Mouse (Mus musculus) leukemia stem cell, adult 10-12 weeks (primary cell): ENCODE data around the gene Meis1. TPM values are rescaled to one million over a fixed set of nuclear protein-coding genes. Genes with fewer than 3 reads are reported as not detected.

Experiments used
- polyA plus RNA-seq: library from polyadenylated mRNA; stranded (reverse); fragments of >175 nt; gene quantifications from 2 replicates; pipeline ENCODE4 v1.2.3, GENCODE M21; 2012; ENCODE audit warnings: low replicate concordance

The Meis1 gene
- polyA plus RNA-seq, result 1.4 and 1.9 TPM in 2 replicates

DNA sequence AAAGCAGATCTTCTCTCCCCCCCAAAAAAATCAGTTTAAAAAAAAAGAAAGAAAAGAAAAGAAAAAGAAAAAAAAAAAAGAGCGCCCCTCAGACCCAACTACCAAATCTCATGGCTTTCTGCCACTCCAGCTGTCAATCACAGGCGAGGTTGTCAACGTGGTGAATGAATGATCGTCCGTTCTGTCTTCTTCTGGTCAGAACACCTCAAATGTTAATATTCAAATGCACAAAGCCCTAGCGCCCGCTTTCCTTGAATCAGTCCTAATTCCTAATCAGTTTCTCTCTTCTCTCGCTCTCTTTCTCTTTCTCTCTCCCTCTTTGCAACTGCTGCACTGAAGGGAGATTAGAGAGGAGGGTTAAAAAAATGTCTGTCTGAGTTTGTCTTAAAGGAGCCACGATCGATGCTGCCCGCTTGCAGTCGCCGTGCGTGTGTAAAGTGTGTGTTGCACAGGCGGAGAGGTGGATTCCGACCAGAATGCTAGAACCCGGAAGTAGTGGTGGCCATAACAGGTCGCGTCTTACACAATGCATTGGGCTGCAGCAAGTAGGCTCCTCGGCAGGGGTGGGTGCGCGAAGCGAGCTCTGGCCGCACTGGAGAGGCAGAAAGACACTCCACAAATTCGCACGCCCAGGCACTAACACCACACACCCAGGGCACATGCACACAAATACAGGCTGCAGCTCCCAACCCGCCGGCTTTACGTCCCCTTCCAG lies at the start of gene Meis1:
Meis1 (minus strand) TSS at position 497 of the 715 bp plus-strand sequence.

